ENCODE assay signal across 19 mouse cellular contexts in the genomic region with DNA sequence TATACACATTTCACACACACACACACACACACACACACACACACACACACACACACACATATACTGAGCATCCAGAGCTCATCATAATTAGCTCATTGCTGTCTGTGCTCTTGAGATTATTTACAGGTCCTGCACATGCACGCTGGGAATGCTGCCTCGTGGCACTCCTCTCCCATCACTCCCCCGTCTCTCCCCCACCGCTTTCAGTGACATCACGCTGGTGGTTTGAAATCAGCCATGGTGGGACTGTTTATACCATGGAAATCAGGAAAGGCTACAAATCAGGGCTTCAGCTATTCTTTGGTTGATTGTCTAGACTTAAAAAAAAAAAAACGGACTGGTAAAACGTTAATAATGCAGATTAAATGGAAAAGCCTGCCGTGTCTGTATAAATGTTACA.
DNase-seq lines count a peak whose midpoint lies in the region; ATAC-seq lines count a peak whose summit lies in the region.
"Had no signal": no experiment of that assay in that cellular context is flagged by ENCODE, and none has a peak within 500 bp of the region (broad histone marks: within the 10 kb centered on the region; RNA-seq: fewer than 3 reads in every experiment).

No protein-coding gene starts in this region.

- no peak for DNase-seq in forebrain, embryonic 10.5 days (ENCODE audit: extremely low spot score, low spot score)
- peak; percentile 7 for DNase-seq in layer of hippocampus, adult 9-11 months
- DNase-seq in layer of hippocampus, adult 9-10 months (ENCODE audit: low spot score), result no peak
- DNase-seq in right cerebral cortex, postnatal 4 days, result peak; percentile 20
- DNase-seq in right cerebral cortex, adult 18-20 months, result no peak
- no peak for DNase-seq in liver, embryonic 11.5 days (ENCODE audit: low spot score)
- DNase-seq in gastrocnemius, postnatal 36 days, result no peak
- DNase-seq: adrenal gland, postnatal 10 days; B cell, adult 2 months; cerebellum, adult 2 months; gastrocnemius, adult 2 months; heart, adult 2 months; kidney, adult 2 months; lung, adult 2 months; lung, postnatal 36 days; right cerebral cortex, postnatal 25 days had no signal

- H3K4me3 ChIP-seq in forebrain, embryonic 15.5 days, result no peak overlapping the region
- no peak overlapping the region for H3K4me3 ChIP-seq in forebrain, embryonic 10.5 days
- H3K4me3 ChIP-seq in liver, embryonic 11.5 days (ENCODE audit: low read depth, low read length), result no peak overlapping the region
- H3K4me3 ChIP-seq: gastrocnemius, adult 2 months; heart, adult 2 months; midbrain, embryonic 12.5 days had no signal

- no peak overlapping the region for H3K4me2 ChIP-seq in forebrain, embryonic 15.5 days (replicated peaks)
- no peak overlapping the region for H3K4me2 ChIP-seq in liver, embryonic 11.5 days
- H3K4me2 ChIP-seq: midbrain, embryonic 12.5 days had no signal

- H3K4me1 ChIP-seq in forebrain, embryonic 15.5 days, result peaks cover 6% of the 10 kb centered on the region
- no peaks in the 10 kb centered on the region for H3K4me1 ChIP-seq in forebrain, embryonic 10.5 days
- H3K4me1 ChIP-seq in liver, embryonic 11.5 days (replicated peaks; ENCODE audit: control insufficient read depth, insufficient read depth, low read length), result no peaks in the 10 kb centered on the region
- H3K4me1 ChIP-seq: midbrain, embryonic 12.5 days had no signal

- H3K36me3 ChIP-seq in forebrain, embryonic 15.5 days, result no peaks in the 10 kb centered on the region
- no peaks in the 10 kb centered on the region for H3K36me3 ChIP-seq in forebrain, embryonic 10.5 days (replicated peaks)
- no peaks in the 10 kb centered on the region for H3K36me3 ChIP-seq in liver, embryonic 11.5 days (ENCODE audit: control insufficient read depth, insufficient read depth, low read length)
- H3K36me3 ChIP-seq: midbrain, embryonic 12.5 days had no signal

- 45% methylated on average over 8 of the region's 8 CpGs for whole genome bisulfite sequencing in forebrain, embryonic 15.5 days
- 89% methylated on average over 8 of the region's 8 CpGs for WGBS in forebrain, embryonic 10.5 days
- WGBS in liver, embryonic 11.5 days, result 77% methylated on average over 8 of the region's 8 CpGs

- intact Hi-C loops in gastrocnemius, postnatal 36 days (cut with DNase I), result no loop called here

- no peaks in the 10 kb centered on the region for H3K27me3 ChIP-seq in forebrain, embryonic 15.5 days
- no peaks in the 10 kb centered on the region for H3K27me3 ChIP-seq in forebrain, embryonic 10.5 days (ENCODE audit: poor library complexity, severe bottlenecking)
- H3K27me3 ChIP-seq in liver, embryonic 11.5 days (replicated peaks; ENCODE audit: control insufficient read depth, insufficient read depth, low read length), result no peaks in the 10 kb centered on the region
- H3K27me3 ChIP-seq: midbrain, embryonic 12.5 days had no signal

- ATAC-seq in forebrain, embryonic 15.5 days (replicated peaks), result 0 out of 2 replicates have a peak, but pooled peaks have one; percentile 48
- ATAC-seq in liver, embryonic 11.5 days (replicated peaks; ENCODE audit: low FRiP score), result no peak

- no peak overlapping the region for H3K9ac ChIP-seq in forebrain, embryonic 15.5 days (replicated peaks)
- no peak overlapping the region for H3K9ac ChIP-seq in liver, embryonic 11.5 days (ENCODE audit: low read depth, low read length)
- H3K9ac ChIP-seq: midbrain, embryonic 12.5 days had no signal

- no peaks in the 10 kb centered on the region for H3K9me3 ChIP-seq in forebrain, embryonic 15.5 days
- no peaks in the 10 kb centered on the region for H3K9me3 ChIP-seq in forebrain, embryonic 10.5 days
- no peaks in the 10 kb centered on the region for H3K9me3 ChIP-seq in liver, embryonic 11.5 days (ENCODE audit: control insufficient read depth, low read length)
- H3K9me3 ChIP-seq: midbrain, embryonic 12.5 days had no signal

- peak overlapping the region; percentile 34; the same call in 1 of the 2 replicates for H3K27ac ChIP-seq in forebrain, embryonic 15.5 days (replicated peaks)
- H3K27ac ChIP-seq in forebrain, embryonic 10.5 days, result no peak overlapping the region
- H3K27ac ChIP-seq in liver, embryonic 11.5 days (ENCODE audit: low read depth, low read length), result no peak overlapping the region
- H3K27ac ChIP-seq: gastrocnemius, adult 2 months; heart, adult 2 months; midbrain, embryonic 12.5 days; stomach, postnatal 0 days had no signal

Comparison
In these comparisons a context has a peak if more than half of its experiments do, and no peak if none do; other contexts are left out.
1. DNase-seq: peak in layer of hippocampus, adult 9-11 months (single experiment) and right cerebral cortex, postnatal 4 days (single experiment); none in forebrain, embryonic 10.5 days (single experiment), layer of hippocampus, adult 9-10 months (single experiment), right cerebral cortex, adult 18-20 months (single experiment), liver, embryonic 11.5 days (single experiment) and gastrocnemius, postnatal 36 days (0 of 2).